Mouse (Mus musculus): ENCODE data around the gene Hck.

Hck gene

GRCm38 (mm10) chr2:153108313-153109264 lies at the start of gene Hck:
Gene Hck (plus strand): TSS chr2:153108468.
- DNase-seq, result peak; percentile 32

GRCm38 (mm10) chr2:153060216-153060615 lies 48.1 kb upstream of the Hck start:
- DNase-seq, result no peak

GRCm38 (mm10) chr2:153063394-153063793 lies 44.9 kb upstream of the Hck start:
- no peak for DNase-seq

- DNase-seq, result no peak
These were observed 43.9 kb upstream of the Hck start for GRCm38 (mm10) chr2:153064190-153064970.

DNA sequence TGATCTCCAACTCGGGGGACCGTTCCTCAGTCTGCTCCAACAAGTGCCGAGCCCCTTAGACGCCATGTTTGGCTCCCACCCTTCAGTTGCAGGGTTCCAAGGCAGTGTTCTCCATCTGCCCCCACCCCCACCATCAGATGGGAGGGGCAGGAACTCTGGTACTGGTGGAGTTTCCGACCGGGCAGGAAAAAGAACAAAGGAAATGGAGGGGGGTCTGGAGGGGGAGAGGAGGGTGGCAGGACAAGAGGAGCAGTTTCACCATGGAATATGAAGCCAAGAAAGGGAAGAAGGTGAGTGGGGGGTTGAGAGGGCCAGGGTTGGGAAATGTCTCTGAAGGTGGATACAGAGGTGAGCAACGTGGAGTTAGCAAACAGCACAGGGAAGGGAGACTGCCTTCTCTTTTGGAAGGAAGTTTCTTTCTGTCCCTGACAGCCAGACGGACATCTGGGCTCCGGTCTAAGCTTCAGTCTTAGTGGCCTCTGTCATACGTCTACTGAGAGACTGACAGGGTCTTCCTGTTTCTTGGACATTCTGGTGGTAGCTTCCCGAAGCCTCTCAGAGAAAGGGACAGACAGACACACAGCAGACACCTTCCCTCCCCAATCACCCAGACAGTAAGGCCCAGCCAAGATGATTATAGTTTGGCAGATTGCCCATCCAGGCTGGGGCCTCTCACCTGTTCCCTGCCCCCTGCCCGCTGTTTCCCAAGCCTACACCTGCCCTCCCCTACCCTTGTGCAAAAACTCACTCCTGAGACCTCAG lies 42.3 kb upstream of the Hck start, which contains the start of gene Ccm2l:
Gene Ccm2l, plus strand, starts transcription at position 209 of the 762 bp plus-strand sequence.
- peak; percentile 61 for DNase-seq

- DNase-seq, result no peak
These were observed 41.3 kb upstream of the Hck start for GRCm38 (mm10) chr2:153066991-153067390.

- peak; percentile 35 for DNase-seq
These were observed 37.3 kb upstream of the Hck start for GRCm38 (mm10) chr2:153070762-153071490.

- DNase-seq, result no peak
These were observed 36.6 kb upstream of the Hck start for GRCm38 (mm10) chr2:153071491-153072184.

DNA sequence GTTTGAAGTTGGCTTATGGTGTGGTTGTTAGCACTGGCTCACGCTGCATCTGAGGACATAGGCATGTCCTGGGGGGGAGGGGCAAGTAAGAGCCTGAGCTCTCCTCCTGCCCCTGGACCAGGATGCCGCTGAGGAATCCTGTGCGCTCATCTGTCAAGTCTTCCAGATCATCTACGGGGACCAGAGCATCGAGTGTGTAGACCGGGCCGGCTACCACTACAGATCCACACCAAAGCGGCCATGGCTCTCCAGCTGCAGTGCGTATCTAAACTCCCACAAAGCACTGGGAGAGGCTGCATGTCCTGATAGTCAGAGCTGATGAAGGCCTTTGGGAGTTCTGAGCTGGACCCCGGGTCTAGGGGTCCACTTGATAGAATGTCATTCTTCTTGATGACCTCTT lies 33.6 kb upstream of the Hck start:
- DNase-seq, result no peak

GRCm38 (mm10) chr2:153075961-153076360 lies 32.3 kb upstream of the Hck start:
- DNase-seq, result no peak

- peak; percentile 88 for DNase-seq
These were observed 27.3 kb upstream of the Hck start for GRCm38 (mm10) chr2:153080841-153081523.

DNA sequence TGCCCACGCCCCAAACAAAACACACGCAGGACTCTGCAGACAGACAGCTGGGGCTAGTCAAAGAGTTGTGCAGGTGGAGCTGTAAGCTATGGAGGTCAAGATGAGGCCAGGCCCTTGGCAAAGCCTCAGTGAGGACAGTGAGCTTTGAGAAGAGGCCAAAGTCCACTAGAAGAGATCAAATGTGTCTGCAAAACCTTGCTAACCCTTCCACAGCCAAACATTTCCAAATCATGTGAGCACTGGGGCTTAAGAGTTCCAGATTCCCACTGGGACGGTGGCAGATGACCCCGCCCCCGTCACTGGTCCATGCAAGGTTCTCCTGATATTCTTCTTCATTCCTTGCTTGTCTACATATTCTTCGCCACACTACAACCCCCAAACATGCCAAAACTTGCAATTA lies 26.4 kb upstream of the Hck start:
- DNase-seq, result peak; percentile 89

DNA sequence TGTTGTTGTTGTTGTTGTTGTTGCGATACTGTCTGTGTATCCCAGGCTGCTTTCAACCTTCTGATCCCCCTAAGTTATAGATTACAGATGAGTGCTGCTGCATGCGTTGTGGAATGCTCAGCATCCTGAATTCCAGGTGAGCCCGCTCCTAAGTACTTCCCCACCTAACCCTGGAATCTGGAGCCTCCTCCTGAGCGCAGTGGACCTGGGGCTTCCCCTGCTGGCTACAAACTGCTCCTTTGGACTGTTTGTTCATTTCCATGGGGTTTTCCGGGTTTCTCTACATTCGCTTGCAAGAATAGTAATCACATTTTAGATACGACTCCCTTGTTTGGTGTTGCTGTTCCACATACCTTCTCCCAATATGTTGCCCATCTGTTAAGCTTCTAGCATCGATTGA lies 25.0 kb upstream of the Hck start:
- no peak for DNase-seq

DNA sequence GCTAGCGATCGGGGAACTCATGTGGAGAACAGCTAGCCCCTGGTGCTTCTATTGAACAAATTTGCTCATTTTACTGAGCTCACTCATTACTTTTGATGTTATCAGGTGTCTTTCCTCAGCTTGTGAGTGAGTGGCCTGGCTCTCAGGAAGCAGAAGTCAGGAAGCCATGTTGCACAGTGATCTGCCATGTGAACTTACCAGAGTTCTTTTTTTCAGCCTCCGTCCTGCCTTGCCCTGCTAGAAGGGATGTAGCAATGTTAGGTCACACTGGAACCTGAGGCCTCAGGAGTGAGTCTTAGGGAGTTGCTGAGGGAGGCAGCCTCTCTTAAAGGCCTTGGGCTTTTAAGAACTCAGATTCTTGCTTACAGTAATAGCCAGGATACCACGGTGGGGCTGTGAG lies 24.4 kb upstream of the Hck start:
- no peak for DNase-seq

DNA sequence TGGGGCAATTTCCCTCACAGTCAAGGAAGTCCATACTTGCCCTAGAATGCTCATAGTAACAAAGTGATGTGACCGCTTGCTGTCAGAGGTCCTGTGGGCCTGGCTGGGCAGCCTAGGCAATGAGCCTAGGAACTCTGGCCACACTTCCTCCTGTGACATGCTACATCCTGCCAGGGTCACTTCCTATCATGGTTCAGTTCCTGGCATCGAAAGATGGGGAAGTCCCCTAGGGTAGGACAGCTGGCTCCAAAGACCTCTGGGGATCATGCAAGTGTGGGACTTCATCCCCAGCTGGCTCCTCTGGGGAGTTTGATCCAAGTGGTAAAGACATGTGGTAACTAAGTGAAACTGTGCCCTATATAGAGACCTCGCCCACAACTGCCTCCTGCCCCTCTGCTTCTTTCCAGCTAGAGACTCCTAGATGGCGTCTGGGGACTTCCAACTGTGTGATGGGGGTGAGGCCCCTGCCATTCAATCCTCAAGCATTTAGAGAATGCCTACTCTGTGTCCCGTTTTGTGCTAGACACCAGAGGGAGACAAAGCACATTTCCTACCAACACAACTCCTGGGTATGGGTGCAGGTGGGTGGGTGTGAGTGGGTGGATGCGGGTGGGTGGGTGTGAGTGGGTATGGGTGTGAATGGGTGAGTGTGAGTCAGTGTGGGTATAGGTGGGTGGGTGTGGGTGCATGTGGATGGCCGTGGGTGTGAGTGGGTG lies 23.8 kb upstream of the Hck start:
- peak; percentile 56 for DNase-seq

DNA sequence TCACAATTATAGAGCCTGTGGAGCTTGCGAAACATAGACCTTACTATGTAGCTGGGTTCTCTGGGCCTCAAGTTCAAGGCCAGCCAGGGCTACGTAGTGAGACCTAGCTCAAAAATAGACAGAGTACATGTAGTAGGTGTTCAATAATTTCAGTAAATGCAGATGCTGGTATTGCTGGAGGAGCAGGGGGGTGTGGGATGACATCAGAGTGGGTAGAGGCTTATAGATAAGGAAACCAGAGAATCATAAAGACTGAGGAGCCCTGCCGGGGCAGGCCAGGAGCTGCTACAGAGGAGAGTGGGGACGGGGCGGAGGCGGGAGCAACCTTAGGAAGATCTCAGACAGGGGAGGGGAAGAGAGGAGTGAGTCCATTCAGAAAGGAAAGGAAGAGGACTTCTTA lies 22.7 kb upstream of the Hck start:
- no peak for DNase-seq

DNA sequence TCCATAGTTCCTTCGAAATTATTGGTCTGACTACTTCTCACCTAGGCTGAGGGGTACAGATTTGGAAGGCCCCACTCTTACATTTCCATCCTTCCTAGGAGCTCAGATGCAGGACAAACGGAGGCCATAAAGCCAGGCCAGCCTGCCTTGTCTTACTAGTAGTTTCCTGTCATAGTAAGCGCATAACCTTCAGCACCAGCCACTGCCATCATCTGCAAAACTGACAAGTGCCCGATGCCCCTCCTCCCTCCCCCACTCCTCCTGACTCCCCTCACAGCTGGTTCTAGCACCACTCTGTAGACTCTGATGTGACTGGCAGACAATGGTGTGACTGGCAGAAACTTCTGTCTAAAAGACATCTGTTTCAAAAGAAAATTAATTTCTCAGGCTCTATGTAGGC lies 22.1 kb upstream of the Hck start:
- DNase-seq, result no peak

DNA sequence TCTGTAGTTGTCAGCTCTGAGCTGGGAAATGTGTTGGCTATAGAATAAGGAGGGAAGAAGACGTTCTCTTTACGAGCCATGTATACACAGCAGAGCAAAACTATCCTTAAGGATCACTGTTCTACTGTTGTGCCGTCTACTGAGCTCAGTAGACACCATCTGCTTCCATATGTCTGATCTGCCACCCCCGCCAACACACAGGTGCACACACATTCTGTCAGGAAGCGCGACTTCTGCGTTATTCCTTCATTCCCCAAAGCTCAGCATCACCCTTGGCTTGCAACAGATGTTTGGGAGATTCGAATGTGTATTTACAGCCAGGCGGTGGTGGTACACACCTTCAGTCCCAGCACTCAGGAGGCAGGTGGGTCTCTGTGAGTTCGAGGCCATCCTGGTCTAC lies 21.2 kb upstream of the Hck start:
- DNase-seq, result no peak

DNA sequence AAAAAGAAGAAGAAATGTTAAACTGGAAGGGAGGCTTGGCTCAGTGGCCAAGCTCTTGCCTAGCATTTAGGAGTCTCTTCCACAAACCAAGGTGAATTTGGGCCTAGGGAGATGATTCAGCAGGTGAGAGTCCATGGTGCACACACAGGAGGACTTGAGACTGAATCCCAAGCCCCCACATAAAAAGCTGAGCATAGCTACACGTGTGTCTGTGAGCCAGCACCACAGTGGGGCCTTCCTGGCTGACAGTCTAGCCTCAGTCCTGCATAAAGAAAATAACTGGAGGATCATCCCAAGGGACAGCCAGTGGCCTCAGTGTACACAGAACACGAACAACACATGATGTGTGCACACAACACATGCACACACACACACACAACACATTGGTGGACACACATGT lies 19.0 kb upstream of the Hck start:
- no peak for DNase-seq

DNA sequence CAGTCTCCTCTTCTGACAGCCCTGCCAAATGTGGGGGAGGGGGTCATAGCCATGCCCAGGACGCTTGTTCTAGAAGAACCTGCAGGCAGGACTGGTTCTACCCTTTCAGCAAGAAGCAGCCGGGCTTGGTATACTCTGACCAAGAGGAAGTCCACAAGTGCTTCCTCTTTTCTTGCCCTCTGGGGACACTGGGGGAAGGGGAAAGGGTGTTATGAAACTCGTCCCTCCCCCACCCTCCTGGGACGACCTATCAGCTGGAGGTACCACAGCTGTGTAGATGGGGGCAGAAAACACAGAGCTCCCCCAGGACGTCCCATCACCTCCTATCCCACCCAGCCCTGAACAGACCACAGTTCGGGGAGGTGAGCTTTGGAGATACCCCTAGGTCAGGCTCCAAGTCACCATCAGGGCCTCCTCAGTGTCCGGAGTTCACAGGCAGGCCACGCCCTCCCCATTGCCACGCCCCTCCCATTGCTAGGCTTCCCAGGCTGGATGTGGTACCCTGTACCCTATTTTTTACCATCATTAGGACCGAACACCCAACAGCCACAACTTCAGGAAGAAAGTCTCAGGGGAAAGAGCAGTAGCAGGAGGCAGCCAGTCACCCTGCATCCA lies 17.6 kb upstream of the Hck start:
- DNase-seq, result peak; percentile 43
